ENCODE assay signal across 13 mouse cellular contexts in the genomic region with DNA sequence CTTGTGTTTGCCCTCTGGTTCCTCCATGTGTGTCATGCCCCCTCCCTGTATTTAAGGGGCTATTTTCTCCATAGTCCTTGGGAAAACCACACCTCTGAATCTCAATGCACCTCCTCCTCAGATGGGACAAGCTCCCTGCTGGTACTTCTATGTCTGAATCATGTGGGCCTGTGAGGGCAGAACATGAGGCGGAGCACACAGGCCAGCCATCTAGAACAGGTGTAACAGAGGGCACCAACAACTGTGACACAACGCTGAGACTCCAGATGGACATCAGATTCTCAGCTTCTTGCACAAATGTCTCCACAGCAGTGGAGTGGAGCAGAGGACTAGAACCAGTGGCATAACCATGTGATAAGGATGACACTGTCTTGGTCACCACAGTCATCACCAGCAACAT.
"Had no signal": no experiment of that assay in that cellular context is flagged by ENCODE, and none has a peak within 500 bp of the region (broad histone marks: within the 10 kb centered on the region; RNA-seq: fewer than 3 reads in every experiment).

No protein-coding gene starts in this region.

- H3K9ac ChIP-seq: liver, embryonic 14.5 days; lung, embryonic 14.5 days; midbrain, embryonic 12.5 days; neural tube, embryonic 12.5 days had no signal

- H3K4me2 ChIP-seq: lung, embryonic 14.5 days; midbrain, embryonic 12.5 days; neural tube, embryonic 12.5 days had no signal

- DNase-seq: lung, embryonic 14.5 days; lung, postnatal 14 days; lung, postnatal 4 days; midbrain, embryonic 14.5 days; right cerebral cortex, postnatal 14 days; thymus, adult 18-20 months; thymus, postnatal 25 days; thymus, postnatal 4 days had no signal

- H3K4me1 ChIP-seq: midbrain, embryonic 12.5 days; neural tube, embryonic 12.5 days had no signal

- H3K36me3 ChIP-seq: midbrain, embryonic 10.5 days; midbrain, embryonic 12.5 days; neural tube, embryonic 12.5 days had no signal

- H3K4me3 ChIP-seq: midbrain, embryonic 10.5 days; midbrain, embryonic 12.5 days; neural tube, embryonic 12.5 days had no signal

- H3K27ac ChIP-seq: liver, embryonic 14.5 days; midbrain, embryonic 10.5 days; midbrain, embryonic 12.5 days; neural tube, embryonic 12.5 days had no signal

- ATAC-seq: midbrain, embryonic 16.5 days had no signal

- H3K27me3 ChIP-seq: midbrain, embryonic 12.5 days; neural tube, embryonic 12.5 days had no signal

- H3K9me3 ChIP-seq: midbrain, embryonic 10.5 days; midbrain, embryonic 12.5 days; neural tube, embryonic 12.5 days had no signal
